Mouse (Mus musculus) midbrain, postnatal 0 days (tissue): ENCODE results near the gene Zfp597. TPM values are rescaled to one million over a fixed set of nuclear protein-coding genes. Genes with fewer than 3 reads are reported as not detected.

Source experiments
- ATAC-seq: fragments of 200-750 bp; cut with Nextera tagmentation; 2 replicates; pipeline ENCODE4 v1.8.0; 2017; ENCODE audit warnings: moderate number of reproducible peaks, mild to moderate bottlenecking, moderate TSS enrichment, moderate library complexity; ENCODE audit not compliant: low FRiP score
- DNase-seq: peaks from one replicate; pipeline ENCODE4 v3.0.0-alpha.2; 2015; ENCODE audit warnings: low spot score
- H3K27ac ChIP-seq: fragments of 300-500 bp; sonication (generic); 2 replicates; pipeline ENCODE4 v1.5.1; 2014; ENCODE audit warnings: low read depth, mild to moderate bottlenecking, low read length, mixed read lengths
- H3K27me3 ChIP-seq: fragments of 300-500 bp; sonication (generic); 2 replicates; pipeline ENCODE4 v1.6.1; 2014; ENCODE audit warnings: low read length, control low read depth, mixed read lengths; ENCODE audit not compliant: insufficient read depth
- H3K36me3 ChIP-seq: fragments of 300-500 bp; sonication (generic); 2 replicates; pipeline ENCODE4 v1.6.1; 2014; ENCODE audit warnings: low read length, control low read depth, mixed read lengths; ENCODE audit not compliant: insufficient read depth
- H3K4me1 ChIP-seq: fragments of 300-500 bp; sonication (generic); 2 replicates; pipeline ENCODE4 v1.6.1; 2014; ENCODE audit warnings: mild to moderate bottlenecking, control low read depth, antibody characterized with exemption, low read length, mixed read lengths; ENCODE audit not compliant: insufficient read depth
- H3K4me2 ChIP-seq: fragments of 300-500 bp; sonication (generic); 2 replicates; pipeline ENCODE4 v1.6.1; 2014; ENCODE audit warnings: low read depth, mild to moderate bottlenecking, low read length, mixed read lengths; ENCODE audit not compliant: poor library complexity, severe bottlenecking
- H3K4me3 ChIP-seq: fragments of 300-500 bp; sonication (generic); 2 replicates; pipeline ENCODE4 v1.5.1; 2014; ENCODE audit warnings: low read depth, mild to moderate bottlenecking, low read length, moderate library complexity
- H3K9ac ChIP-seq: fragments of 300-500 bp; sonication (generic); replicated peaks from 2 replicates; pipeline ENCODE4 v1.6.1; 2014; ENCODE audit warnings: mild to moderate bottlenecking, low read length, moderate library complexity, mixed read lengths; ENCODE audit not compliant: poor library complexity, severe bottlenecking
- H3K9me3 ChIP-seq: fragments of 300-500 bp; sonication (generic); 2 replicates; pipeline ENCODE4 v1.6.1; 2016; ENCODE audit warnings: low read length, control low read depth
- CTCF ChIP-seq: IDR thresholded peaks from 2 replicates; pipeline ENCODE4 v1.5.1; 2016; ENCODE audit warnings: antibody characterized with exemption, mild to moderate bottlenecking
- WGBS: fragments of 180-500 bp; shearing (Covaris S2); extraction: QIAGEN DNeasy Blood & Tissue Kit; methylation state at CpG from one replicate; pipeline ENCODE4 v1.1.7; 2014; 5-methylcytosine and 5-hydroxymethylcytosine counted together
- polyA plus RNA-seq: library from polyadenylated mRNA; unstranded; fragments of >200 nt; fragmentation: Nextera tagmentation; extraction: Ambion mirVana; gene quantifications from 2 replicates; pipeline ENCODE4 v1.2.1, GENCODE M21; 2015
- total RNA-seq: library from RNA; depleted of rRNA; stranded (reverse); fragments of >200 nt; gene quantifications from 2 replicates; pipeline ENCODE4 v1.2.3, GENCODE M21; 2014

Zfp597 gene
- total and polyA plus RNA-seq, 2 experiments from 2014 or later: 14.9 to 43.4 TPM

- 4% methylated on average over 47 of the region's 47 CpGs for WGBS
- H3K4me3 ChIP-seq: peak within 1 kb of the TSS; percentile 58
- no peak for TF ChIP-seq CTCF
- peak within 1 kb of the TSS; percentile 73 for H3K27ac ChIP-seq
- DNase-seq (peak; percentile 96), ATAC-seq (peak; percentile 98)
- peaks cover 4% of the 10 kb centered on the region; the same call in 1 of the 2 replicates for H3K4me1 ChIP-seq
- no peaks in the 10 kb centered on the region for H3K27me3 ChIP-seq
- H3K4me2 ChIP-seq: peak within 1 kb of the TSS; percentile 90
- H3K9ac ChIP-seq: peak within 1 kb of the TSS; percentile 66
- peaks cover 4% of the 10 kb centered on the region; the same call in 1 of the 2 replicates for H3K36me3 ChIP-seq
- no peaks in the 10 kb centered on the region for H3K9me3 ChIP-seq
Observed at GRCm38 (mm10) chr16:3872216-3873047, 11.9 kb downstream of the Zfp597 start, which contains the start of gene Naa60. TSS of gene Naa60 (plus strand) at chr16:3872375.

GRCm38 (mm10) chr16:3871815-3872214, 12.5 kb downstream of the Zfp597 start:
- no peaks in the 10 kb centered on the region for H3K27me3 ChIP-seq
- under 1% methylated on average over 16 of the region's 16 CpGs for WGBS
- 0 out of 2 replicates have a peak overlapping the region, but pooled peaks have one; percentile 38 for H3K27ac ChIP-seq
- no peak for DNase-seq
- peak overlapping the region; percentile 58 for H3K4me3 ChIP-seq
- peaks cover 8% of the 10 kb centered on the region; the same call in 1 of the 2 replicates for H3K36me3 ChIP-seq
- H3K4me1 ChIP-seq: peaks cover 4% of the 10 kb centered on the region; the same call in 1 of the 2 replicates
- TF ChIP-seq CTCF: no peak
- peak overlapping the region; percentile 90 for H3K4me2 ChIP-seq
- no peaks in the 10 kb centered on the region for H3K9me3 ChIP-seq
- ATAC-seq: no peak; the same call in 1 of the 2 replicates
- peak overlapping the region; percentile 66 for H3K9ac ChIP-seq

GRCm38 (mm10) chr16:3859254-3859653, 25.1 kb downstream of the Zfp597 start:
- Histone ChIP-seq H3K4me3 (no peak overlapping the region), H3K4me2 (no peak overlapping the region), H3K27ac (no peak overlapping the region), H3K9me3 (no peaks in the 10 kb centered on the region), H3K4me1 (no peaks in the 10 kb centered on the region), H3K27me3 (no peaks in the 10 kb centered on the region), H3K9ac (no peak overlapping the region), H3K36me3 (peaks cover 21% of the 10 kb centered on the region)
- WGBS: 93% methylated on average over 4 of the region's 4 CpGs
- ATAC-seq (no peak), DNase-seq (no peak)
- TF ChIP-seq CTCF: no peak

GRCm38 (mm10) chr16:3855776-3856175, 28.6 kb downstream of the Zfp597 start:
- ATAC-seq (no peak), DNase-seq (no peak)
- Histone ChIP-seq H3K4me1 (no peaks in the 10 kb centered on the region), H3K4me3 (no peak overlapping the region), H3K36me3 (peaks cover 10% of the 10 kb centered on the region), H3K9me3 (no peaks in the 10 kb centered on the region), H3K9ac (no peak overlapping the region), H3K27ac (no peak overlapping the region), H3K4me2 (no peak overlapping the region), H3K27me3 (no peaks in the 10 kb centered on the region)
- 86% methylated on average over 1 of the region's 1 CpGs for WGBS
- TF ChIP-seq CTCF: no peak

GRCm38 (mm10) chr16:3854437-3855182, 29.8 kb downstream of the Zfp597 start:
- ATAC-seq (no peak), DNase-seq (no peak)
- TF ChIP-seq CTCF: no peak
- Histone ChIP-seq H3K4me2 (no peak overlapping the region), H3K9ac (no peak overlapping the region), H3K27me3 (no peaks in the 10 kb centered on the region), H3K4me1 (no peaks in the 10 kb centered on the region), H3K9me3 (no peaks in the 10 kb centered on the region), H3K27ac (no peak overlapping the region), H3K36me3 (peaks cover 7% of the 10 kb centered on the region), H3K4me3 (no peak overlapping the region)
- 40% methylated on average over 11 of the region's 11 CpGs for WGBS
